Mouse (Mus musculus) myocyte (in vitro differentiated cells): ENCODE data around the gene Esp3.
"Not testable (repeated sequence)": the region's sequence is repeated elsewhere in the genome, so short reads cannot be mapped to it uniquely, and the experiment has no call there.

Source experiments
- CEBPB ChIP-seq: IDR thresholded peaks from 2 replicates; pipeline ENCODE4 v1.6.1; 2011; ENCODE audit warnings: mild to moderate bottlenecking, moderate library complexity; ENCODE audit not compliant: poor library complexity, insufficient read depth, severe bottlenecking
- E2F4 ChIP-seq: IDR thresholded peaks from one replicate; pipeline ENCODE4 v1.6.1; 2011; ENCODE audit warnings: mild to moderate bottlenecking, control low read depth, moderate library complexity; ENCODE audit not compliant: insufficient read depth
- MAX ChIP-seq: IDR thresholded peaks from one replicate; pipeline ENCODE4 v1.6.1; 2011; ENCODE audit warnings: low read depth, mild to moderate bottlenecking, control low read depth
- POLR2A ChIP-seq: IDR thresholded peaks from one replicate; pipeline ENCODE4 v1.6.1; 2011; ENCODE audit warnings: low read depth, mild to moderate bottlenecking, control low read depth, moderate library complexity; ENCODE audit not compliant: insufficient read length
- POLR2AphosphoS2 ChIP-seq: IDR thresholded peaks from one replicate; pipeline ENCODE4 v1.6.1; 2011; ENCODE audit warnings: low read depth, control low read depth; ENCODE audit not compliant: insufficient read length
- REST ChIP-seq: IDR thresholded peaks from one replicate; pipeline ENCODE4 v1.6.1; 2011; ENCODE audit warnings: mild to moderate bottlenecking, control low read depth, moderate library complexity; ENCODE audit not compliant: insufficient read depth, insufficient read length
- TCF12 ChIP-seq: IDR thresholded peaks from one replicate; pipeline ENCODE4 v1.6.1; 2011; ENCODE audit warnings: mild to moderate bottlenecking, control low read depth; ENCODE audit not compliant: poor library complexity, insufficient read depth, severe bottlenecking
- USF1 ChIP-seq: IDR thresholded peaks from one replicate; pipeline ENCODE4 v1.6.1; 2011; ENCODE audit warnings: low read depth, mild to moderate bottlenecking, control low read depth, moderate library complexity

- TF ChIP-seq CEBPB, POLR2A, REST, MAX, USF1, E2F4, TCF12, POLR2AphosphoS2: not testable (repeated sequence)
These were observed 48.0 kb upstream of the Esp3 start for GRCm38 (mm10) chr17:40583906-40584305.
